Mouse (Mus musculus) testis, adult 2 months (tissue): Measurements from ENCODE around the gene Cyb561d1.

Source experiments
- CTCF ChIP-seq: fragments of 200-500 bp; IDR thresholded peaks from 2 replicates; pipeline ENCODE4 v1.5.1; 2012; ENCODE audit warnings: low read depth, mild to moderate bottlenecking, inconsistent platforms, low read length, moderate library complexity; ENCODE audit not compliant: control insufficient read depth, insufficient read depth, insufficient replicate concordance
- POLR2A ChIP-seq: fragments of 200-500 bp; IDR thresholded peaks from 2 replicates; pipeline ENCODE4 v1.6.1; 2012; ENCODE audit warnings: low read depth, mild to moderate bottlenecking, inconsistent platforms, low read length, moderate library complexity; ENCODE audit not compliant: control insufficient read depth

DNA sequence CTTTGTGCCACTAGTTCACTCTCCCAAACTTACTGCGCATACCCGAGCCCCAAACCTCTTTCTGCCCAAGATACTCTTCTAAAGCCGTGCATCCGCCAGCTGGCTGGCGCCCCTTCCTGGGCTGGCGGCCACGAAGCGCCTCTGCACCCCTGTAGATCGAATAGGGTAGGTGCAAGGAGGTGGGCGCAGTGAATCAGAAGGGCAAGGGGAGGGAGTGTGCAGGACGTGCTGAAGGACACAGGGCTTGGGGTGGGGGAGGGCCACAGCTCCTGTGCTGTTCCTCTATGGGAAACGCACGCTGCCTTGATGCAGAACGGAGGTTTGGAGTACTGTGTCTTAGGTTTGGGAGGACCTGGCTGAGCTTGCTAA lies 9.7 kb upstream of the Cyb561d1 start, which contains the start of gene Atxn7l2:
- no peak for TF ChIP-seq CTCF
- TF ChIP-seq POLR2A: no peak
